Mouse (Mus musculus) erythroblast, adult 5-6 weeks (primary cell): ENCODE measurements around the gene Unc13b. TPM values are rescaled to one million over a fixed set of nuclear protein-coding genes. Genes with fewer than 3 reads are reported as not detected.

Source experiments
- ATAC-seq: replicated peaks from 2 replicates; pipeline ENCODE4 v1.8.0; 2016; ENCODE audit warnings: moderate number of reproducible peaks, mild to moderate bottlenecking, moderate TSS enrichment, inconsistent platforms; ENCODE audit not compliant: poor library complexity, low FRiP score, severe bottlenecking
- total RNA-seq, 2 experiments: library from RNA; stranded (forward) in 1 of 2; stranded (reverse) in 1 of 2; fragments of 150-400 nt in 1 of 2; fragments of 200-764, 138-1000 nt in 1 of 2; gene quantifications; 2 replicates each; pipeline versions ENCODE4 v1.2.3 to v1.2.4; 2015 to 2017; ENCODE audit warnings: low replicate concordance in 2 of 2

The Unc13b gene
- total RNA-seq, 2 experiments from 2014 or later = not detected

DNA sequence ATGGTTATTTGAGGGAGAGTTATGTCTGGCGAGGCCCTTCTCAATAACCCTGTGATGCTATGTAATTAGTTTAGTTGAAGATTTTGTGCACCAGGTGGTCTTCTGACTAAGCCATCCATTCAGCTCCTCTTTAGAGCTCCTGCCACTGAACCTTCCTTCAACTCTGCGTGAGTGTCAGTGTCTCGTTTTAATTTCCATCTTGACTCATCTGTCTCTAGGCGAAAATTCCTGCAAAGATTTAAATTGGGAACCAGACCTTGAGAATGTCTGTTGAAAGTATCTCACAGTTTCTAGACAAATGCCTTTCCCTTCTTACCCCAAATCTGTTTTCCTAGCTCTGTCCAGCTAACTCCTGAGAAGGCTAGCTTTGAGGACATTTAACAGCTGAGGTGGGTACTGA, 146.8 kb downstream of the Unc13b start:
- no peak for ATAC-seq

DNA sequence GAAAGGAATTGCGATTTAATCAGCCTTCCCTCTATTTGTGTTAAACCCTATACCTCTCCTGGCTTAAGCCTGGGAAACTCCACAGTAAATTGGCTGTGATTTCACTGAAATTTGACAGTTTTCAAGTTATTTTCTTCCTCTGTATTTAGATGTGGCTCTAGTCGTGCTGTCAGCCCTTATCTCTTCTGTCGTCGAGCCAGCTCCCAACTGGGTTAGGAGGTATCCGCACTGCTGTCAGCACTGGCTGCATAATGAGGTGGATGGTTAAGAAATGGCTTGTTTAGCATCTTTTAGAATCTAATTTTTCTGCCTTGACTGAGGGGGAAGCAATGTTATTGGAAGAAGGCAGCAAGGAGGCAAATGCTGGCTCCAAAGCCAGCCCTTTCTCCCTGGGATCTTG, 148.2 kb downstream of the Unc13b start:
- ATAC-seq = no peak

DNA sequence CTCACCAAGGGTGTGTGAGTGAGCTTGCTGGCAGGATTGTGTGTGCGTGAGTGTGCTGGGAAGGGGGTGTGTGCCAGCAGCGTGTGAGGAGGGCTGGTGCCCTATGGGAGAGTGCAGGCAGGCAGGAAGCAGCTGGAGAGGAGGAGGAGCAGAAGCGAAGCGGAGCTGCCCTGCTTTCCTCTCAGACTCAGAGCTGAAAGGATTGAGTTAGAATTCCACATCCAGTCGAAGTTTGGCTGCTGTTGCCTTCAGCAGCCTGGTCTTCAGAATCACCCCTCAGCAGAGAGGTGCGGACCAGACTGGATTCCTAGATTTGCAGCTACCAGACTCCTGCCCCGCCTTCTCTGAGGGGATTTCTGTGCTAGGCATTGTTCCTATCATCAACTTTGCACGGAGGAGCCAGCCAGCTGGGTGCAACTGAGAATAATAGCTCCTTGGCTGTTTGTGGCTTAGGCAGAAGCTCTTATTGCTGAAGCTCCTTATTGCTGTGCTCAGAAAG, 150.4 kb downstream of the Unc13b start:
- no peak for ATAC-seq

DNA sequence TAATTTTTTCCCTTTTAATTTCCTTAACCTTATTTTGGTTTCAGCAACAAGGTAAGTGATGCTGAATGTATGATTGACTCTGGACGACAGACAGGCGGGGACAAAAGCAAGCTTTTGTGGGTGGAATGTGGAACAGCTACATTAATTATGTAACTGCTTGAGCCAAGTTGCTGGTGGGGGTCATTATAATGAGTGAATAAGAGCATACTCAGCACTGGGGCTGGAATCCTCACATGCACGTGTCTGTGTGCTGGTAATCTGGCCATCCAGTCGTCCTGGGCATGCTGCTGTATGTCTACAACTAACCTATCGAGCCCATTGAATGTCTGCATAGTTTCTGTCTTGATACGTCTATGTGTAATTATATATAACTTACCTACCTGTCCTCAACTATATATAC, 150.9 kb downstream of the Unc13b start:
- ATAC-seq = no peak

DNA sequence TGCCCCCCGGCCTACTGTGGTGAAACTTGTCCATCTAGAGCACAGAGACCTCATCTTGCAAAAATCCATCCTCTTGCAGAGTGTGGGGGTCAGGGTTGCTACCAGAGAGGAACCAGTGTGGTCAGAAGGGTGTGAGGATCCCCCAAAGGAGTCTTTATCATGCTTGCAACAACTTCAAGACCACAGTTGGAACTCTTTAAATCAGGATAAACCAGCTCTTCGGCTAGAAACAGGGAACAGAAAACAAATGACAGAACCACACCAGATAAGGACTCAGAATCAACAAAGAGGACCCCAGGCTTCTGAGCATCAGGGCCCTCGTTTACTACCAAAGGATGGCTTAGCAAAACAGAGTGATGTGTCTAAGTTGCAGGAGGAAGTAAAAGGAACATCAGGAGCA, 157.7 kb downstream of the Unc13b start:
- no peak for ATAC-seq

DNA sequence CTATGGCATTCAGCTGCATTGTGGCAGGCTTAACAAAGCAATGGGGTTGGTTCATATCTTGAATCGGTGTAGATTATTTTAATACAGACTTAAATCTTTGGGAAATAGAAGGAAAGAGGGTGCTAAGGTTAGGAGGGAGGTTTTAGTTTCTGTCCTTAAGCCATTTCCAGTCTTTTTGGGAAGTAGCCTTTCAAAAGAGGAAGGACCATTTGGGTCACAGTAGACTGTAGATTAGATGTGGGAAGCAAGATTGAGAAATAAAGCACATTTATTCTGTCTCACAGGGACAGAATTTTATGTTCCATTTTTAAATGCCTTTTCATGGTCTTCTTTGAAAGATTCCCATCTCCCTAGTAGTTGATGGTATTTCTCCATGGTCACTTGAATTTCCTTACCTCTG, 159.2 kb downstream of the Unc13b start:
- ATAC-seq = no peak

DNA sequence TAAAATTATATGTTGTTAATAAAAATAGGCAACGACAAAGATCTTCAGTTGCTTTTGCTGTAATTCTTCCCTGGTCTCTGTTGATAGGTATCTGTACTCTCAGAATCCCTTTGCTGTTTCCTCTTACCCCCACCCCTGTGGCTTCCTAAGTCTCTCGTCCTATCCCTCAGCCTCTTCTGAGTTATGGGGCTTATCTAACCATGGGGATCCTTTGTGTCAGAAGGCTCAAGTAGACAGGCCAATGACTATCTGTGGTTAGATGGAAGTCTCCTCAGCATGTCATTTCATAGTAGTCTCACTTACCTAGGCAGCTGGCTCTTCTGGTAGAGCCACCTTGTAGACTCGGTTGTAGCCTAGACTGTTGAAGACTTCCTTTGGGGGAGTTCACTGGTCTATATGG, 173.1 kb downstream of the Unc13b start:
- ATAC-seq = no peak

DNA sequence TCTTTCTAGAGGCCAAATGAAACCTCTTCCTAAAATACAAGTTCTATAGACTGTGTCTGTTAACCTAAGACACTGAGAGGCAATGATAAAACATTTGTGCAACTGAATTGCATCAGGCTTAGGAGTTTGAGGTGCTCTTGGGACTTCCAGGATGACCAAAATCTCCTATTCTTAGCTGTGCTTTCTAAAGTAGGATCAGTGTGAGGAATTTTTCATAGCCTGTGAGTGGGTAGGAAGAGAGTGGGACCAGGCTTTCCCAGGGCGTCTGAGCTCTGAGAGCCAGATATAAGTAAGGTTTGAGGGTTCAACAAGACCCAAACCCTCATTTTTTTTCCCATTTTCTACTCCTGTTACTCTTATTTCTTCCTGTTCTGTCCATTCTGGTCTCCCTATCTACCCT, 174.2 kb downstream of the Unc13b start:
- ATAC-seq = no peak

DNA sequence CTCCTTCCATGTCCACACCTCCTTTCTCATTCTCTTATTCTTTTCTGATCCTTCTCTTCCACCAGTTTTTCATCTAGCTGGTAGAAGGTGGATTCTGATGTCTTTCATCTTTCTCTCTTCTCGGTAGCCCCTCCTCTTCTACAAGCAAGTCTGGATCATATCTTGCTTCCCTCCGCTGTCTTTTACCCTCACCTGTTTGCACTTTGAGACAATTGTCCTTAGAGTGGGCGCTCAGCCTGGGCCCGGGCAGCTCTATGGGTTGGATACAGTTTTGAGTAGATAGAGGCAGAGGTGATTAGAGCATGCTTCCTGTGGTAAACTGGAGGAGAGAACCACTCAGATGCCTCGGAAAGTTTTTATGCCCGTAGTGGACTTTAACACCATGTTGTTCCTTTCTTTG, 174.7 kb downstream of the Unc13b start:
- no peak for ATAC-seq

DNA sequence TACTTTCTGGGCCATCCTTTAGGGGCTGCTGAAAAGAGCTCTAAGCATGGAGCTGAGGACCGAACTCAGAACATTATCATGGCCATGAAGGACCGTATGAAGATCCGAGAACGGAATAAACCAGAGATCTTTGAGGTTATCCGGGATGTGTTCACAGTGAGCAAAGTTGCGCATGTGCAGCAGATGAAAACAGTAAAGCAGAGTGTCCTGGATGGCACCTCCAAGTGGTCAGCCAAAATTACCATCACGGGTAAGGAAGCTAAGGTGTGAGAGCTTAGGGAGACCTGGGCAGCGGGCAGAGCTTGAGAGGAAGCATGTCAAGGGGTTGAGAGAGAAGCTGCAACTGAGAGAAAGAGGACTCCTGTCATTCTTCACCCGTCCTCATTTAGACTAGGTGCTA, 178.1 kb downstream of the Unc13b start:
- ATAC-seq = no peak

DNA sequence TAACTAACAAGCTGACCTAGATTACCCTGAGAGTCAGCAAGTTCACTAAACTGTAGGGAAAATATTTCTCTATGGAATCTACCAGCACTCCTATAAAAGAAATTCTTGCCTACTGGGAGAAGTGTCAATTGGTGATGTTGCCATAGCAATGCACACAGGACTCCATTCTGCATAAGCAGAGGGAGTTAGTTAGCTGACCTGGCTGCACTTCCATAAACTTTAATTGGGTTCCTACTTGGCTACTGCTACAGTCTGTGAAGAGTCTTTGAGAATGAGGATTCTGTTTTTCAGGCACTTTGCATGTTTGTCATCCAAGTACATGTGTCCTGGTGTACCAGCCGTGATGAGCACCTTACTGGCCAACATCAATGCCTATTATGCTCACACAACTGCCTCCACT, 182.0 kb downstream of the Unc13b start:
- ATAC-seq = no peak

DNA sequence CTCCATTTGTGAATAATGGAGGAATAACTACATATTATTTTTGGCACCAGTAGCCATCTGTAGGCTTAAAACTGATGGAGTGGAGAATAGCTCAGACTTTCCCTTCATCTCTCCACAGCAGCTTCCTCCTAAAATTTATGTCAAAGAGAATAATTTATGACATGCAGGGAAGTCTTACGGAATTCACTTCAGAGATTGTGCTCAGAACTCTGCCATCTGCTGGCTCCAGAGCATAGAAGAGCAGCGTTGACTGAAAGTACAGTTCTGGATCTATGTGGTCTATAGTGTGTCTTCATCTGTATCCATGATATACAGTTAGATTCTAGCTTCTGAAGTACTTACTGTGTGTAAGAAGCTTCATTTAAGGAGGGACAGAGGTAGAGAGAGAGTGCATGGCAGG, 185.3 kb downstream of the Unc13b start:
- no peak for ATAC-seq

DNA sequence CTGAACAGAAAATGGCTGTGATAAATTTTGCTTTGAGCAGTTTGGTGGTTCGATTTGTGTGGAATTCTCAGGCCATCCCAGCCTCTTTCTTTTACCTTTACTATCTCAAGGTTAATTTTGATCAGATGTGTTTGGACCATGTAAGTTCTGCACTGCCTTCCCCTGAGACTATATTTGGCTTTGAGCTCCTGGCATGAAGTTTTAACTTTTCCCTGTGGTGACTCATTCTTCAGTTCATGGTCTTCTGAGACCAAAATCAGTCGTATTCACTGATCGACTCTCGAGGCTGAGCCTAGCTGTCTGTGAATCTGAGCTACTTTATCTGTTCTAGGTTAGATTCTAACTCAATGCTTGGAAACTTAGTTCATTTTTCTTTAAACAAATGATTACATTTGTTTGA, 187.0 kb downstream of the Unc13b start:
- ATAC-seq = no peak

DNA sequence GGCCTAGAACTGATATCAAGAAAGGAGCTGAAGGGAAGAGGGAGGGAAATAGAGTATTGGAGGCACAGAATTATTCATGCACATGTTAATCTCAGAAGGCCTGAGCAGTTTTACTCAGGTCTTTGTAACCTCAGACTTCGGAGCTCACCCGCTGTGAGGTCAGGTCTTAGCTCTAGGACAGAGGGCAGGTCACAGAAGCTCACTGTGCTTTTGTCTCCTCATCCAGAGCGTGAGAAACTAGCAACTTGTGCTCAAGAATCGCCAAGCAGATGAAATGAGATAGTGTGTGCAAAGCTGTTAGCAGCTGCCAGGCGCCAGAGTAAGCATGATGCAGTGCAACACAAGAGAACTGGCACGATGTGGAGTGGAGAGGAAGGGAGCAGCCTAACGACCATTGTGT, 189.3 kb downstream of the Unc13b start:
- no peak for ATAC-seq

DNA sequence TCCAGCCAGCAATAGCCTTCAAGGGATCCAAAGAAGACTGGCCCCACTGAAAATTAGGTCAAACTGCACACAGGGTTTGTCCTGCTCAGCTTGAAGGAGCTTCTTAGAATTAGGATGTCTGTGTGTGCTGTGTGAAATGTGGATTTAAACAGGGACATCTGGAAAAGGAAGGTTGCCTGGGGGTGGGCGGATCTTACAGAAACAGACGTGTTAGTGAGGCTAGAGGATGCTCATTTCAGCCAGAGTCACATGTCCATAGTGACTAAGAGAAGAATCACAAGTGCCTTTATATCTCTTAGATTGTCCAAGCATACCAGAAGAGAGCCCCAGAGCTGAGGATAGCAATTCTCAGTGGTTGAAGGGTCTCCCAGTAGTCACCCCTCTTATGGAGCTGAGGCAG, 190.2 kb downstream of the Unc13b start:
- no peak for ATAC-seq

DNA sequence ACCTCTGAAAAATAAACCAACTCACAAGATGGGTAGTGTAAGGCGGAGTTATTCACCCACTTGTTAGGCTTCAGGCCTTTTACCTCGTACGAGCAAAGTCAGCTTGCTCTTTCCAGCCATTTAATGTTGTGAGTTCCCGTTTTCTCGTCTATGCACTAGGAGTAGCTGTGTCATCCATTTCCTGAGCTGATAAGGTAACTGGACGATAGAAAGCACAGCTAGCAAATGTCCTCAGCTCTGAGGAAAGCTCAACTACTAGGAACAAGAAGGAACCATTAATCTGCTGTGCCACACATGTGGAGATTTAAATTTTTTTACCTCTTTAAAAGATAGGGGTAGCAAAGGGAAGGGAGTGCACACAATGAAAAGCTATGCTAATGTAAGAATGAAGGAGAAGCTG, 192.5 kb downstream of the Unc13b start:
- no peak for ATAC-seq

DNA sequence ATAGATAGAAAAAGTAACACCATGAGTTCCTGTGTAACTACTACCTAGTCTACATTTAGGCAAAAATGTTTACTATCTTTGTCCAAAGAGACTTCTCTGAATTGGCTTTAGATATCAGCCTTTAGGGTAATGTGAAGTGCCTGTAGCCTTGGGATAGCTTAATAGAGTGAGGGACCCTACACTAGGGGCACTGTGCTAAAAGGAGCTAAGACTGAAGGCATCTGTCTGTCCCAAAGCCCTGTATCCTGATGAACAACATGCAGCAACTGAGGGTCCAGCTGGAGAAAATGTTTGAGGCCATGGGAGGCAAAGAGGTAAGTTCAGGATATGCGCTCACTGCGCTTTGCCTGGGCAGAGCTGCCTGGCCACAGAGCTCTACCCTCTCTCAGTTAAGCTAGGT, 198.3 kb downstream of the Unc13b start:
- no peak for ATAC-seq

DNA sequence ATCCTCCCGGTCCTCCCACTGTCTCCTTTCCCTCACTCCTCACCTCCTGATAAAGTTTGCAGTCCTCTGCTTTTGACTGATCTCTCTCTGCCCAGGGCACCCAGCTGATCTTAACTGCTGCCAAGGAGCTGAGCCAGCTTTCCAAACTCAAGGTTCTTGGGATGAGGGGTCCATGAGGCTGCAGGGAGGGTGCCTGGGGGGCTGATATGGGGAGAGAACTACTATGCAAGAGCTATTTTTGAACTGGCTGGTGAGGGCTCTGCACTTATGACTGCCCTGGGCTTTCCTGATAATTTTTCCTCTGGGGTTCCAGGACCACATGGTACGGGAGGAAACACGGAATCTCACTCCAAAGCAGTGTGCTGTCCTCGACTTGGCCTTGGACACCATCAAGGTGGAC, 199.8 kb downstream of the Unc13b start:
- no peak for ATAC-seq

DNA sequence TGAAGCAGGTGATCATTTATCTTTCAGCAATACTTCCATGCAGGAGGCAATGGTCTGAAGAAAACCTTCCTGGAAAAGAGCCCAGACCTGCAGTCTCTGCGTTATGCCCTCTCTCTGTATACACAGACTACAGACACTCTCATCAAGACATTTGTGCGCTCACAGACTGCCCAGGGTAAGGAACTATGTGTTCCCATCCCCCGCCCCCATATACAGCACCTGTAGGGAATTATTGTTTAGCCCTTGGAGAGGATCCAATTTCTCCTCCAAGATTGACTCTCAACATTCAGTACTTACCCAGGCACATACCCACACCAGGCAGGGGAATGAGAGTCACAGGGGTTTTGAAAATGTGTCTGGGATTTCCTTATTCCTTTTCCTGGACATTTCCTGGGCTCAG, 200.7 kb downstream of the Unc13b start:
- no peak for ATAC-seq

DNA sequence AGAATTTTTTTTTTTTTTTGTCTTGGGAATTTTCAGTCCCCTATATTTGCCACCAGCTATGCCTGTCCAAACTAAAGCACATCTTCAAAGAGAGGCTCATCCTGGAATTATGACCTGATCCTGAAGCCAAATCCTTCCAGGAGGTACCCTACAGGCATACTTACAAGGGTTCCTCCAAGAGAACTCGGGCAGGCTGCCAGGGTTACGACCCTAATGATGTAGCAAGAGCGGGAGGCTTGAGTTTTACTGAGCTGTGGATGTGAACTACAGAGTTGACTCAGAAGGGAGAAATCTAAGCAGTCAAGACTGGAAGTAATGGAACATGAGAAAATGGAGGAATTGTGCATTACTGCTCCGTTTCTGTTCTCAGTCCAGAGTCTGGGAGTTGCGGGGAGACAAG, 201.3 kb downstream of the Unc13b start:
- ATAC-seq = no peak

DNA sequence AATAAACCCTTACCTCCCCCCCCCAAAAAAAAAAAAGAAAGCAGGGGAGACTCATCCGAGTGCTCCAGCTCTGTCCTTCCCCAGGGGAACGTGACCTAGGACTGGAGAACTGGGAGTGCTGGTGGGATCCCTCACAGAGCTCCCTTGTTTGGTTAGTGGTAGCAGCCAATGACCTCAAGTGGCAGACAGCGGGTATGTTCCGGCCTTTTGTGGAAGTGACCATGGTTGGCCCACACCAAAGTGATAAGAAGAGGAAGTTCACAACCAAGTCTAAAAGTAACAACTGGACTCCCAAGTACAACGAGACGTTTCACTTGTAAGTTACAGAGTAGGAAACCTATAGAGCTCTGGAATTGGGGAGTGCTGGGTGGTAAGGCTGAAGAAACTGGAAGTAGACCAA, 204.1 kb downstream of the Unc13b start:
- ATAC-seq = no peak

DNA sequence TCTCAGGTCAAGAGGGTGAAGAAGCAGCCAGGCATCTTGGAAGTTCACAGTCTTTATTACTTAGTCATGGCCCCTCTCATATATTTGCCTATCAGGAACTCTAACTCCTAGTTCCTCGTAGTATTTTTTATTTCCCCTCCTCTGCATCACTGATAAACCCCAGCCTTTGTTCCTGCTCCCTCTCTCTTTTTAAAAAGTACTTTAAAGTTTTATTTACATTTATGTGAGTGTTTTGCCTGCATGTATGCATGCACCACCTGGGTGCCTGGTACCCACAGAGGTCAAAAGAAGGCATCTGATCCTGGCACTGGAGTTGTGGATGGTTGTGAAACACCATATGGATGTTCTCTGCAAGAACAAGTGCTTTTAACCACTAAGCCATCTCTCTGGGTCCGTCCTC, 207.4 kb downstream of the Unc13b start:
- ATAC-seq = no peak
